Mouse (Mus musculus) left cerebral cortex, postnatal 36 days (tissue): Measurements from ENCODE around the gene Pcx. TPM values are rescaled to one million over a fixed set of nuclear protein-coding genes. Genes with fewer than 3 reads are reported as not detected.
A peak's percentile ranks its signal among the peaks of the same experiment; 100 is the strongest.

Source experiments
- DNase-seq, 2 experiments: peaks; one replicate each; pipeline ENCODE4 v3.0.0; 2021 to 2022; ENCODE audit warnings: low spot score in 2 of 2, mixed read lengths in 1 of 2
- intact Hi-C: fragments of 180-260 bp; cut with DNase I; formaldehyde crosslinking; loops from one replicate; pipeline ENCODE4 v1.15.1; 2025
- total RNA-seq, 2 experiments: library from RNA; stranded (reverse); gene quantifications; 2 replicates each; pipeline ENCODE4 v1.2.3; 2021

Pcx gene
- total RNA-seq, 2 experiments from 2014 or later = 73.3 TPM

- intact Hi-C loops = no loop called here
- DNase-seq = no peak
Observed at GRCm38 (mm10) chr19:4612181-4612961, 102.1 kb downstream of the Pcx start.

GRCm38 (mm10) chr19:4613464-4614304 lies 103.4 kb downstream of the Pcx start:
- intact Hi-C loops = no loop called here
- DNase-seq = no peak

GRCm38 (mm10) chr19:4614305-4615150 lies 104.3 kb downstream of the Pcx start:
- DNase-seq = peak in 1 of 2 experiments; percentile 38
- intact Hi-C loops = loop anchor here (1.0 kb wide), 1 partner anchor 104 kb away; the partner anchor contains the start of gene Pcx

- intact Hi-C loops = loop anchor here (1.0 kb wide), 1 partner anchor 105 kb away; the partner anchor contains the start of gene Pcx
- peak; percentile 89 to 93 for DNase-seq
Observed at GRCm38 (mm10) chr19:4615151-4616093, 105.2 kb downstream of the Pcx start, which contains the start of gene Lrfn4. TSS of gene Lrfn4 (minus strand) at chr19:4615667.

GRCm38 (mm10) chr19:4616546-4616945 lies 106.3 kb downstream of the Pcx start:
- no peak for DNase-seq
- intact Hi-C loops = no loop called here

- no peak for DNase-seq
- intact Hi-C loops = no loop called here
Observed at GRCm38 (mm10) chr19:4618183-4618582, 107.9 kb downstream of the Pcx start.

- intact Hi-C loops = no loop called here
- no peak for DNase-seq
Observed at GRCm38 (mm10) chr19:4619461-4619860, 109.2 kb downstream of the Pcx start.

- no peak for DNase-seq
- intact Hi-C loops = no loop called here
Observed at GRCm38 (mm10) chr19:4620721-4621120, 110.4 kb downstream of the Pcx start.

- DNase-seq = no peak
- intact Hi-C loops = no loop called here
Observed at GRCm38 (mm10) chr19:4622780-4623179, 112.5 kb downstream of the Pcx start.

GRCm38 (mm10) chr19:4623419-4623818 lies 113.1 kb downstream of the Pcx start:
- no peak for DNase-seq
- intact Hi-C loops = no loop called here

- no peak for DNase-seq
- intact Hi-C loops = no loop called here
Observed at GRCm38 (mm10) chr19:4624006-4624405, 113.7 kb downstream of the Pcx start.

GRCm38 (mm10) chr19:4624406-4625178 lies 114.3 kb downstream of the Pcx start:
- DNase-seq = no peak
- intact Hi-C loops = loop anchor here (5.0 kb wide), 3 partner anchors 118 to 283 kb away; partner anchors contain the start of genes 2010003K11Rik and Bbs1

- peak; percentile 90 to 92 for DNase-seq
- intact Hi-C loops = loop anchor here (5.0 kb wide), 3 partner anchors 117 to 282 kb away; partner anchors contain the start of genes 2010003K11Rik and Bbs1
Observed at GRCm38 (mm10) chr19:4625179-4625828, 115.0 kb downstream of the Pcx start, which contains the start of gene Rce1. TSS of gene Rce1 (minus strand) at chr19:4625641.

- intact Hi-C loops = loop anchor here (5.0 kb wide), 3 partner anchors 116 to 281 kb away; partner anchors contain the start of genes 2010003K11Rik and Bbs1
- DNase-seq = no peak
Observed at GRCm38 (mm10) chr19:4625829-4626535, 115.7 kb downstream of the Pcx start.

- no peak for DNase-seq
- intact Hi-C loops = loop anchor here (5.0 kb wide), 3 partner anchors 113 to 278 kb away; partner anchors contain the start of genes 2010003K11Rik and Bbs1
Observed at GRCm38 (mm10) chr19:4628819-4629218, 118.5 kb downstream of the Pcx start.

- intact Hi-C loops = no loop called here
Observed at GRCm38 (mm10) chr19:4635986-4636385, 125.7 kb downstream of the Pcx start.

More at GRCm38 (mm10) chr19:4635986-4636385, 125.7 kb downstream of the Pcx start:
- no peak for DNase-seq
